Mouse (Mus musculus) neural tube, embryonic 13.5 days (tissue): ENCODE results near the gene Arsg. TPM values are rescaled to one million over a fixed set of nuclear protein-coding genes. Genes with fewer than 3 reads are reported as not detected.
"Not testable (repeated sequence)": the region's sequence is repeated elsewhere in the genome, so short reads cannot be mapped to it uniquely, and the experiment has no call there.

Source experiments
- ATAC-seq: fragments of 200-750 bp; cut with Nextera tagmentation; 2 replicates; pipeline ENCODE4 v1.8.0; 2017; ENCODE audit warnings: low read depth, mild to moderate bottlenecking, moderate TSS enrichment, moderate library complexity
- H3K27ac ChIP-seq: fragments of 300-500 bp; sonication (generic); replicated peaks from 2 replicates; pipeline ENCODE4 v1.5.1; 2015; ENCODE audit warnings: moderate library complexity, mild to moderate bottlenecking, inconsistent platforms
- H3K27me3 ChIP-seq: fragments of 300-500 bp; sonication (generic); 2 replicates; pipeline ENCODE4 v1.6.1; 2015; ENCODE audit warnings: mild to moderate bottlenecking, inconsistent platforms
- H3K36me3 ChIP-seq: fragments of 300-500 bp; sonication (generic); 2 replicates; pipeline ENCODE4 v1.6.1; 2015; ENCODE audit warnings: mild to moderate bottlenecking, inconsistent platforms
- H3K4me1 ChIP-seq: fragments of 300-500 bp; sonication (generic); replicated peaks from 2 replicates; pipeline ENCODE4 v1.6.1; 2015; ENCODE audit warnings: inconsistent platforms
- H3K4me2 ChIP-seq: fragments of 300-500 bp; sonication (generic); 2 replicates; pipeline ENCODE4 v1.6.1; 2015; ENCODE audit warnings: inconsistent platforms, mild to moderate bottlenecking, moderate library complexity
- H3K4me3 ChIP-seq: fragments of 300-500 bp; sonication (generic); 2 replicates; pipeline ENCODE4 v1.5.1; 2015; ENCODE audit warnings: mild to moderate bottlenecking, inconsistent platforms
- H3K9ac ChIP-seq: fragments of 300-500 bp; sonication (generic); 2 replicates; pipeline ENCODE4 v1.6.1; 2015; ENCODE audit warnings: moderate library complexity, mild to moderate bottlenecking, inconsistent platforms
- H3K9me3 ChIP-seq: fragments of 300-500 bp; sonication (generic); 2 replicates; pipeline ENCODE4 v1.6.1; 2016; ENCODE audit warnings: inconsistent platforms
- WGBS: fragments of 180-500 bp; shearing (Covaris S2); methylation state at CpG from one replicate; pipeline ENCODE4 v1.1.7; 2015; 5-methylcytosine and 5-hydroxymethylcytosine counted together
- polyA plus RNA-seq: library from polyadenylated mRNA; unstranded; fragments of >200 nt; fragmentation: Nextera tagmentation; extraction: Ambion mirVana; gene quantifications from 2 replicates; pipeline ENCODE4 v1.2.1, GENCODE M21; 2015

Gene Arsg
- polyA plus RNA-seq, 1 experiment from 2014 or later = 3.0 TPM

GRCm38 (mm10) chr11:109485398-109486045 is 12.3 kb downstream of the Arsg start:
- Histone ChIP-seq H3K4me3 (no peak overlapping the region), H3K27me3 (no peaks in the 10 kb centered on the region), H3K4me2 (no peak overlapping the region), H3K9ac (no peak overlapping the region), H3K9me3 (no peaks in the 10 kb centered on the region), H3K4me1 (no peaks in the 10 kb centered on the region; the same call in 1 of the 2 replicates), H3K27ac (no peak overlapping the region), H3K36me3 (no peaks in the 10 kb centered on the region)
- 81% methylated on average over 15 of the region's 15 CpGs for WGBS
- no peak for ATAC-seq

- Histone ChIP-seq H3K27ac (no peak overlapping the region), H3K9ac (no peak overlapping the region), H3K4me2 (no peak overlapping the region), H3K9me3 (no peaks in the 10 kb centered on the region), H3K36me3 (no peaks in the 10 kb centered on the region), H3K4me1 (no peaks in the 10 kb centered on the region; the same call in 1 of the 2 replicates), H3K27me3 (no peaks in the 10 kb centered on the region), H3K4me3 (no peak overlapping the region)
- no peak for ATAC-seq
- WGBS = 51% methylated on average over 1 of the region's 1 CpGs
These were observed 13.9 kb downstream of the Arsg start for GRCm38 (mm10) chr11:109487111-109487510.

GRCm38 (mm10) chr11:109487991-109488684 is 15.0 kb downstream of the Arsg start:
- Histone ChIP-seq H3K4me1 (no peaks in the 10 kb centered on the region; the same call in 1 of the 2 replicates), H3K9me3 (no peaks in the 10 kb centered on the region), H3K36me3 (no peaks in the 10 kb centered on the region), H3K4me2 (no peak overlapping the region), H3K27ac (no peak overlapping the region), H3K9ac (no peak overlapping the region), H3K27me3 (no peaks in the 10 kb centered on the region), H3K4me3 (no peak overlapping the region)
- 85% methylated on average over 10 of the region's 10 CpGs for WGBS
- ATAC-seq = no peak

- WGBS = 85% methylated on average over 2 of the region's 2 CpGs
- Histone ChIP-seq H3K4me2 (no peak overlapping the region), H3K36me3 (no peaks in the 10 kb centered on the region), H3K27ac (no peak overlapping the region), H3K4me1 (peaks cover 1% of the 10 kb centered on the region; the same call in 1 of the 2 replicates), H3K27me3 (no peaks in the 10 kb centered on the region), H3K9me3 (no peaks in the 10 kb centered on the region), H3K4me3 (no peak overlapping the region), H3K9ac (no peak overlapping the region)
- ATAC-seq = no peak
These were observed 16.6 kb downstream of the Arsg start for GRCm38 (mm10) chr11:109489763-109490162.

- H3K27ac ChIP-seq = no peak overlapping the region
- 89% methylated on average over 4 of the region's 4 CpGs for WGBS
- H3K4me1 ChIP-seq = peaks cover 19% of the 10 kb centered on the region
- H3K9ac ChIP-seq = no peak overlapping the region
- no peaks in the 10 kb centered on the region for H3K27me3 ChIP-seq
- no peak overlapping the region for H3K4me3 ChIP-seq
- H3K9me3 ChIP-seq = no peaks in the 10 kb centered on the region
- H3K36me3 ChIP-seq = no peaks in the 10 kb centered on the region
- no peak for ATAC-seq
- no peak overlapping the region for H3K4me2 ChIP-seq
These were observed 18.7 kb downstream of the Arsg start for GRCm38 (mm10) chr11:109491844-109492243.

GRCm38 (mm10) chr11:109492847-109493464 is 19.8 kb downstream of the Arsg start:
- H3K9me3 ChIP-seq, H3K9ac ChIP-seq, ATAC-seq, H3K4me2 ChIP-seq, H3K36me3 ChIP-seq, H3K27ac ChIP-seq, H3K27me3 ChIP-seq, H3K4me3 ChIP-seq: not testable (repeated sequence)
- WGBS = 80% methylated on average over 8 of the region's 8 CpGs
- H3K4me1 ChIP-seq = peaks cover 29% of the 10 kb centered on the region

GRCm38 (mm10) chr11:109494890-109495770 is 22.0 kb downstream of the Arsg start:
- Histone ChIP-seq H3K4me1 (peaks cover 33% of the 10 kb centered on the region), H3K36me3 (no peaks in the 10 kb centered on the region), H3K9me3 (no peaks in the 10 kb centered on the region), H3K4me2 (no peak overlapping the region), H3K27ac (no peak overlapping the region), H3K4me3 (no peak overlapping the region), H3K9ac (no peak overlapping the region), H3K27me3 (no peaks in the 10 kb centered on the region)
- WGBS = 49% methylated on average over 24 of the region's 24 CpGs
- ATAC-seq = no peak

GRCm38 (mm10) chr11:109495771-109496474 is 22.7 kb downstream of the Arsg start:
- ATAC-seq = no peak
- no peaks in the 10 kb centered on the region for H3K27me3 ChIP-seq
- H3K9ac ChIP-seq = no peak overlapping the region
- H3K4me1 ChIP-seq = peaks cover 33% of the 10 kb centered on the region
- H3K4me2 ChIP-seq = no peak overlapping the region
- WGBS = 51% methylated on average over 14 of the region's 14 CpGs
- H3K36me3 ChIP-seq = no peaks in the 10 kb centered on the region
- no peak overlapping the region for H3K27ac ChIP-seq
- no peaks in the 10 kb centered on the region for H3K9me3 ChIP-seq
- H3K4me3 ChIP-seq = no peak overlapping the region

GRCm38 (mm10) chr11:109496475-109496993 is 23.4 kb downstream of the Arsg start:
- Histone ChIP-seq H3K27ac (no peak overlapping the region), H3K4me1 (peaks cover 33% of the 10 kb centered on the region), H3K27me3 (no peaks in the 10 kb centered on the region), H3K9me3 (no peaks in the 10 kb centered on the region), H3K4me3 (no peak overlapping the region), H3K4me2 (no peak overlapping the region), H3K36me3 (no peaks in the 10 kb centered on the region), H3K9ac (no peak overlapping the region)
- ATAC-seq = no peak
- 82% methylated on average over 7 of the region's 7 CpGs for WGBS

GRCm38 (mm10) chr11:109496996-109497714 is 24.0 kb downstream of the Arsg start:
- peaks cover 33% of the 10 kb centered on the region for H3K4me1 ChIP-seq
- H3K27ac ChIP-seq = no peak overlapping the region
- 49% methylated on average over 6 of the region's 6 CpGs for WGBS
- no peak overlapping the region for H3K9ac ChIP-seq
- no peak overlapping the region for H3K4me2 ChIP-seq
- no peaks in the 10 kb centered on the region for H3K27me3 ChIP-seq
- no peaks in the 10 kb centered on the region for H3K36me3 ChIP-seq
- no peak for ATAC-seq
- no peak overlapping the region for H3K4me3 ChIP-seq
- H3K9me3 ChIP-seq = no peaks in the 10 kb centered on the region

- H3K36me3 ChIP-seq = no peaks in the 10 kb centered on the region
- peaks cover 33% of the 10 kb centered on the region for H3K4me1 ChIP-seq
- H3K9me3 ChIP-seq = no peaks in the 10 kb centered on the region
- ATAC-seq = no peak
- no peaks in the 10 kb centered on the region for H3K27me3 ChIP-seq
- H3K4me3 ChIP-seq = no peak overlapping the region
- 60% methylated on average over 9 of the region's 9 CpGs for WGBS
- no peak overlapping the region for H3K4me2 ChIP-seq
- no peak overlapping the region for H3K9ac ChIP-seq
- H3K27ac ChIP-seq = no peak overlapping the region
These were observed 24.8 kb downstream of the Arsg start for GRCm38 (mm10) chr11:109497990-109498389.
